Mouse (Mus musculus) heart, adult 2 months (tissue): ENCODE measurements around the gene Ncan.

Experiments used
- CTCF ChIP-seq: fragments of 200-600 bp; IDR thresholded peaks from 2 replicates; pipeline ENCODE4 v1.8.1; 2022; ENCODE audit warnings: antibody characterized with exemption, mild to moderate bottlenecking, moderate library complexity
- EP300 ChIP-seq: fragments of 200-500 bp; IDR thresholded peaks from 2 replicates; pipeline ENCODE4 v1.6.1; 2011; ENCODE audit warnings: low read depth, low read length, control low read depth; ENCODE audit not compliant: insufficient read depth
- POLR2A ChIP-seq: fragments of 200-500 bp; IDR thresholded peaks from 2 replicates; pipeline ENCODE4 v1.6.1; 2011; ENCODE audit warnings: mild to moderate bottlenecking, low read depth, low read length, control low read depth; ENCODE audit not compliant: insufficient read depth

GRCm38 (mm10) chr8:70081976-70082375 lies 38.7 kb downstream of the Ncan start:
- TF ChIP-seq CTCF = no peak
- TF ChIP-seq POLR2A = no peak
- no peak for TF ChIP-seq EP300
